ENCODE assay signal across 8 mouse cellular contexts in the genomic region with DNA sequence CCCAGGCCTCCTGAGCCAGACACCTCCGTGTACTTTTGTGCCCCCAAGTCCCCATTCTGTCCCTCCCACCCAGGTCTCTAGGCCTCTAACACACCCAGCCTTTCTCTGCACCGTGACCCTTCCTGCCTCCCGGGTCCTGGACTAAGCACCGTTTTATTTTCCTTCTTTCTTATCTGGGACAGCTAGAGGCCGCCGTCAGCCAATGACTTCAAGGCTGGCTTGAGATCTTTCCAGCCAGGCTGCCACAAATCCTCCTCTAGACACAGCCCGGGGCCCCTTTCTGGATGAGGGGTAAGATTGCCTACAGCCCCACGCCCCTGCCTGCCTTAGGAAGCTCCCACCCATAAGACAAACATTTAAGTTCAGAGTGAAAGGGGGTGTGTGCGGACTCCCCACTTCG. TPM values are rescaled to one million over a fixed set of nuclear protein-coding genes. Genes with fewer than 3 reads are reported as not detected.
A peak's percentile ranks its signal among the peaks of the same experiment; 100 is the strongest.
DNase-seq lines count a peak whose midpoint lies in the region; ATAC-seq and TF ChIP-seq lines count a peak whose summit lies in the region.

No protein-coding gene starts in this region.

- peaks cover 37% of the 10 kb centered on the region for H3K4me1 ChIP-seq in hindbrain, embryonic 15.5 days (replicated peaks)
- peaks cover 45% of the 10 kb centered on the region for H3K4me1 ChIP-seq in hindbrain, embryonic 13.5 days (replicated peaks)
- peaks cover 4% of the 10 kb centered on the region; the same call in 1 of the 2 replicates for H3K4me1 ChIP-seq in cortical plate, adult 2 months (ENCODE audit: control insufficient read depth, insufficient read depth, low read length)
- peaks cover 88% of the 10 kb centered on the region for H3K4me1 ChIP-seq in heart, embryonic 10.5 days
- peaks cover 47% of the 10 kb centered on the region for H3K4me1 ChIP-seq in liver, embryonic 11.5 days (replicated peaks; ENCODE audit: control insufficient read depth, insufficient read depth, low read length)

- no peak overlapping the region for H3K4me3 ChIP-seq in hindbrain, embryonic 15.5 days
- H3K4me3 ChIP-seq in hindbrain, embryonic 13.5 days = no peak overlapping the region
- peak overlapping the region; percentile 41 for H3K4me3 ChIP-seq in cortical plate, adult 2 months (ENCODE audit: insufficient read depth, low read length)
- peak overlapping the region; percentile 70 for H3K4me3 ChIP-seq in heart, embryonic 10.5 days
- no peak overlapping the region for H3K4me3 ChIP-seq in liver, embryonic 11.5 days (ENCODE audit: low read depth, low read length)

- H3K27me3 ChIP-seq in hindbrain, embryonic 15.5 days = peaks cover 15% of the 10 kb centered on the region; the same call in 1 of the 2 replicates
- H3K27me3 ChIP-seq in hindbrain, embryonic 13.5 days = peaks cover 39% of the 10 kb centered on the region
- H3K27me3 ChIP-seq in heart, embryonic 10.5 days (ENCODE audit: insufficient read depth, poor library complexity, severe bottlenecking) = peaks cover 12% of the 10 kb centered on the region; the same call in 1 of the 2 replicates
- H3K27me3 ChIP-seq in liver, embryonic 11.5 days (replicated peaks; ENCODE audit: control insufficient read depth, insufficient read depth, low read length) = peaks cover 12% of the 10 kb centered on the region

- H3K9ac ChIP-seq in hindbrain, embryonic 15.5 days = no peak overlapping the region
- H3K9ac ChIP-seq in hindbrain, embryonic 13.5 days = no peak overlapping the region
- no peak overlapping the region for H3K9ac ChIP-seq in liver, embryonic 11.5 days (ENCODE audit: low read depth, low read length)

- no peak for TF ChIP-seq POLR2A in cortical plate, adult 2 months (IDR thresholded peaks at IDR 0.05; ENCODE audit: extremely low read depth, insufficient read depth, low read length)

- peak overlapping the region; percentile 3; the same call in 1 of the 2 replicates for H3K4me2 ChIP-seq in hindbrain, embryonic 15.5 days
- no peak overlapping the region for H3K4me2 ChIP-seq in hindbrain, embryonic 13.5 days
- H3K4me2 ChIP-seq in liver, embryonic 11.5 days = peak overlapping the region; percentile 30

- no peak for ATAC-seq in hindbrain, embryonic 15.5 days (ENCODE audit: low FRiP score, low read depth)
- no peak for ATAC-seq in hindbrain, embryonic 13.5 days (ENCODE audit: low FRiP score)
- peak; percentile 56 for ATAC-seq in liver, embryonic 11.5 days (replicated peaks; ENCODE audit: low FRiP score)

- no peak for TF ChIP-seq CTCF in cortical plate, adult 2 months (IDR thresholded peaks at IDR 0.05; ENCODE audit: extremely low read depth, insufficient read depth, low read length)

- DNase-seq in heart, embryonic 10.5 days (ENCODE audit: low spot score) = no peak
- DNase-seq in liver, embryonic 11.5 days (ENCODE audit: low spot score) = no peak
- DNase-seq in retina, postnatal 1 day = no peak
- DNase-seq in thymus, postnatal 14 days = no peak
- DNase-seq in cerebellum, adult 9-10 months = no peak

- no peaks in the 10 kb centered on the region for H3K36me3 ChIP-seq in hindbrain, embryonic 15.5 days
- no peaks in the 10 kb centered on the region for H3K36me3 ChIP-seq in hindbrain, embryonic 13.5 days
- H3K36me3 ChIP-seq in heart, embryonic 10.5 days = peaks cover 21% of the 10 kb centered on the region; the same call in 1 of the 2 replicates
- no peaks in the 10 kb centered on the region for H3K36me3 ChIP-seq in liver, embryonic 11.5 days (ENCODE audit: control insufficient read depth, insufficient read depth, low read length)

- WGBS in hindbrain, embryonic 15.5 days = 44% methylated on average over 10 of the region's 10 CpGs
- 49% methylated on average over 10 of the region's 10 CpGs for WGBS in hindbrain, embryonic 13.5 days
- 19% methylated on average over 10 of the region's 10 CpGs for WGBS in heart, embryonic 10.5 days
- WGBS in liver, embryonic 11.5 days = 23% methylated on average over 10 of the region's 10 CpGs

- H3K27ac ChIP-seq in hindbrain, embryonic 15.5 days (replicated peaks) = no peak overlapping the region; the same call in 1 of the 2 replicates
- no peak overlapping the region for H3K27ac ChIP-seq in hindbrain, embryonic 13.5 days
- H3K27ac ChIP-seq in cortical plate, adult 2 months (ENCODE audit: insufficient read depth, low read length) = no peak overlapping the region
- H3K27ac ChIP-seq in heart, embryonic 10.5 days = peak overlapping the region; percentile 92
- H3K27ac ChIP-seq in liver, embryonic 11.5 days (ENCODE audit: low read depth, low read length) = peak overlapping the region; percentile 39

- no peaks in the 10 kb centered on the region for H3K9me3 ChIP-seq in hindbrain, embryonic 15.5 days
- no peaks in the 10 kb centered on the region for H3K9me3 ChIP-seq in hindbrain, embryonic 13.5 days
- 0 out of 2 replicates have a peak, but pooled peaks cover 1% of the 10 kb centered on the region for H3K9me3 ChIP-seq in heart, embryonic 10.5 days
- H3K9me3 ChIP-seq in liver, embryonic 11.5 days (ENCODE audit: control insufficient read depth, low read length) = no peaks in the 10 kb centered on the region

RNA-seq across cellular contexts. Expression of a gene that starts 54.1 kb away (rescaled TPM):
- polyA plus RNA-seq in hindbrain, embryonic 15.5 days (2015; fragmentation: Nextera tagmentation; extraction: Ambion mirVana) = 1.1 and 1.6 TPM in 2 replicates
- 0.31 and 0.68 TPM in 2 replicates for polyA plus RNA-seq in hindbrain, embryonic 13.5 days (2015; fragmentation: Nextera tagmentation; extraction: Ambion mirVana)
- 4.6 and 5.7 TPM in 2 replicates for polyA plus RNA-seq in cortical plate, adult 2 months (2012; rRNA removed)
- polyA plus RNA-seq in heart, embryonic 10.5 days (2016; fragmentation: Nextera tagmentation; extraction: Ambion mirVana) = 0.71 and 0.87 TPM in 2 replicates
- 0.27 and 0.49 TPM in 2 replicates for polyA plus RNA-seq in liver, embryonic 11.5 days (2014; fragmentation: Nextera tagmentation; extraction: Ambion mirVana)

Comparison
In these comparisons a context has a peak if more than half of its experiments do, and no peak if none do; other contexts are left out.
1. H3K27ac ChIP-seq: peak in heart, embryonic 10.5 days (single experiment) and liver, embryonic 11.5 days (single experiment); none in hindbrain, embryonic 15.5 days (single experiment), hindbrain, embryonic 13.5 days (single experiment) and cortical plate, adult 2 months (single experiment).
2. H3K4me3 ChIP-seq: peak in cortical plate, adult 2 months (single experiment) and heart, embryonic 10.5 days (single experiment); none in hindbrain, embryonic 15.5 days (single experiment), hindbrain, embryonic 13.5 days (single experiment) and liver, embryonic 11.5 days (single experiment).